Mouse (Mus musculus) olfactory bulb, adult 2 months (tissue): ENCODE results near the gene Rsph1.

Source experiments
- CTCF ChIP-seq: fragments of 200-500 bp; IDR thresholded peaks from 2 replicates; pipeline ENCODE4 v1.5.1; 2012; ENCODE audit warnings: low read depth, mild to moderate bottlenecking, low read length, moderate library complexity; ENCODE audit not compliant: insufficient read depth
- POLR2A ChIP-seq: fragments of 200-500 bp; IDR thresholded peaks from 2 replicates; pipeline ENCODE4 v1.6.1; 2012; ENCODE audit warnings: mild to moderate bottlenecking, low read depth, low read length, moderate library complexity; ENCODE audit not compliant: insufficient read depth

DNA sequence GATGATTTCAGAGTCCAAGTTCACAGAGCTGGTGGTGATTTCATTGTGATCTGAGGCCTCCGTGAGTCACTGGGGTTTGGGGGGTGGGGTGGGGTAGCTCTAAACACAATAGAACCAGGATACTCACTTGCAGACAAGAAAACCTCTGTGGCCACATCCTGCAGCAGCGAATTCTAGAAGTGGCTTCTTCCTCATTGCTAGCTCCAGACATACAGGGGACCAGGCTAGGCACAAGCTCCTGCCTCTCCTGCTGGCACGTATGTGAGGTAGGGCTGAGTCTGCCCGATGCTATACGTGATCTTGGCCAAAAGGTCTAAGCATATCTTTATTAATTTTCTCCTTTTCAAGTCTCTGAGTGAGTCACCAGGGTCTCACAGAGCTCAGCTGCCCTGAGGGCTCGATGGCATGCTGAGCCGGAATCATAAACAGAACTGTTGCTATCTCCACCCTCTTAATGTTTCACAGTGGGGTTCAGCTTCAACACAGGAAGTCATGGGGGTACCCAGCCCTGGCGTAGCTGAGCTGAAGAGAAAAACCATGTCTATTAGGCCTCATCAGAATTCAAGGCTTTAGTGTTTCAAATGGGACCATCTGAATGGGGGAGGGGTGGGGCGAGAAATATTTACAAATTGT is 49.2 kb upstream of the Rsph1 start:
- TF ChIP-seq CTCF, result no peak
- no peak for TF ChIP-seq POLR2A
